Mouse (Mus musculus) kidney, embryonic 15.5 days (tissue): ENCODE measurements around the gene Arel1. TPM values are rescaled to one million over a fixed set of nuclear protein-coding genes. Genes with fewer than 3 reads are reported as not detected.

ENCODE experiments used
- ATAC-seq: fragments of 200-750 bp; cut with Nextera tagmentation; replicated peaks from 2 replicates; pipeline ENCODE4 v1.8.0; 2017; ENCODE audit warnings: moderate TSS enrichment; ENCODE audit not compliant: low FRiP score
- H3K27ac ChIP-seq: fragments of 300-500 bp; sonication (generic); 2 replicates; pipeline ENCODE4 v1.5.1; 2015; ENCODE audit warnings: mild to moderate bottlenecking, inconsistent platforms
- H3K27me3 ChIP-seq: fragments of 300-500 bp; sonication (generic); 2 replicates; pipeline ENCODE4 v1.6.1; 2015; ENCODE audit warnings: inconsistent platforms
- H3K36me3 ChIP-seq: fragments of 300-500 bp; sonication (generic); 2 replicates; pipeline ENCODE4 v1.6.1; 2015; ENCODE audit warnings: inconsistent platforms
- H3K4me1 ChIP-seq: fragments of 300-500 bp; sonication (generic); 2 replicates; pipeline ENCODE4 v1.6.1; 2015; ENCODE audit warnings: inconsistent platforms
- H3K4me2 ChIP-seq: fragments of 300-500 bp; sonication (generic); 2 replicates; pipeline ENCODE4 v1.6.1; 2015; ENCODE audit warnings: moderate library complexity, mild to moderate bottlenecking, inconsistent platforms
- H3K4me3 ChIP-seq: fragments of 300-500 bp; sonication (generic); replicated peaks from 2 replicates; pipeline ENCODE4 v1.5.1; 2015; ENCODE audit warnings: mild to moderate bottlenecking, inconsistent platforms
- H3K9ac ChIP-seq: fragments of 300-500 bp; sonication (generic); 2 replicates; pipeline ENCODE4 v1.6.1; 2015; ENCODE audit warnings: mild to moderate bottlenecking, inconsistent platforms
- H3K9me3 ChIP-seq: fragments of 300-500 bp; sonication (generic); replicated peaks from 2 replicates; pipeline ENCODE4 v1.6.1; 2016; ENCODE audit warnings: inconsistent platforms
- WGBS: fragments of 180-500 bp; shearing (Covaris S2); methylation state at CpG from one replicate; pipeline ENCODE4 v1.1.7; 2015; ENCODE audit warnings: mixed read lengths; 5-methylcytosine and 5-hydroxymethylcytosine counted together
- polyA plus RNA-seq: library from polyadenylated mRNA; unstranded; fragments of >200 nt; fragmentation: Nextera tagmentation; extraction: Ambion mirVana; gene quantifications from 2 replicates; pipeline ENCODE4 v1.2.1, GENCODE M21; 2015

Arel1 gene
- polyA plus RNA-seq, 1 experiment from 2014 or later: 13.7 TPM

GRCm38 (mm10) chr12:84893648-84894628 lies 76.8 kb downstream of the Arel1 start:
- Histone ChIP-seq H3K27me3 (no peaks in the 10 kb centered on the region), H3K9me3 (no peaks in the 10 kb centered on the region), H3K36me3 (no peaks in the 10 kb centered on the region), H3K4me2 (no peak overlapping the region), H3K4me1 (0 out of 2 replicates have a peak, but pooled peaks cover 5% of the 10 kb centered on the region), H3K27ac (no peak overlapping the region), H3K4me3 (no peak overlapping the region), H3K9ac (no peak overlapping the region)
- no peak for ATAC-seq
- 40% methylated on average over 9 of the region's 9 CpGs for WGBS

- Histone ChIP-seq H3K9me3 (no peaks in the 10 kb centered on the region), H3K4me3 (no peak overlapping the region), H3K27me3 (no peaks in the 10 kb centered on the region), H3K4me1 (0 out of 2 replicates have a peak, but pooled peaks cover 5% of the 10 kb centered on the region), H3K9ac (no peak overlapping the region), H3K4me2 (no peak overlapping the region), H3K27ac (no peak overlapping the region), H3K36me3 (no peaks in the 10 kb centered on the region)
- ATAC-seq: 0 out of 2 replicates have a peak, but pooled peaks have one; percentile 33
- 44% methylated on average over 15 of the region's 15 CpGs for WGBS
These were observed 80.4 kb downstream of the Arel1 start for GRCm38 (mm10) chr12:84890289-84890688.

DNA sequence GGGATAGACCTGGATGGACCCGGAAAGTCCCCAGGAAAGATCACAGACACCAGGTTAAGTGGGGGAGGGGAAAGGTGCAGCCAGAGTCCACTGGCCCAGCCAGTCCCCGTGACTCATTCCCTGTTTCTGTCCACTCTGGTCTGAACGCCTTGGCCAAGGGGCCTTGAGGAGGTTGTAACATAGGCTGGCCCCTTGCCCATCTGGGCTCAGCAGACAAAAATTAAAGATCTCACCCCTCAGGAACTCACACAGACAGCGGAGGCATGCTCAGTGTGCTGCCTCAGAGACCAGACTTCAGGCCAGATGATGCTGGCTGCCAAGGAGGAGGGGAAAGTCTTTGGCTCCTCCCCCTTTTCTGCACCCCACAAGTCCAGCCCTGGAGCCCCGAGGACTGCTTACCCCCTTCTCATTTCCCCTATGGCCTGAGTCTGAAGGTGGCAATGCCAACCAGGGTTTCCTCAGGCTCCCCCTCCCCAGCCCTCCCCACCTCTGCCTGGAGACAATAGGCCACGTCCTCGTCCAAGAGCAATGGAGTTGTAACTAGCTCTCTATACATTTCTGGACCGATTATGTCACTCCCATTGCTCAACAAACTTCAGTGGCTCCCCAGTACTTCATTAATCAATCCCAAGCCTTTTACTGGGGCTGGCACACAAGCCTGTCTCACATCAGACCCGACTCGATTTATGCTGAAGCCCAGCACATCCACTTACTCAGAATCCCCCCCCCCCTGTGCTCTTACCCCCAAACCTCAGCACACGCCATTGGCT lies 85.4 kb downstream of the Arel1 start:
- ATAC-seq: 0 out of 2 replicates have a peak, but pooled peaks have one; percentile 36
- Histone ChIP-seq H3K27ac (no peak overlapping the region), H3K4me2 (no peak overlapping the region), H3K27me3 (peaks cover 15% of the 10 kb centered on the region; the same call in 1 of the 2 replicates), H3K4me1 (0 out of 2 replicates have a peak, but pooled peaks cover 2% of the 10 kb centered on the region), H3K4me3 (no peak overlapping the region), H3K9me3 (no peaks in the 10 kb centered on the region), H3K9ac (no peak overlapping the region), H3K36me3 (no peaks in the 10 kb centered on the region)
- 69% methylated on average over 11 of the region's 11 CpGs for WGBS

DNA sequence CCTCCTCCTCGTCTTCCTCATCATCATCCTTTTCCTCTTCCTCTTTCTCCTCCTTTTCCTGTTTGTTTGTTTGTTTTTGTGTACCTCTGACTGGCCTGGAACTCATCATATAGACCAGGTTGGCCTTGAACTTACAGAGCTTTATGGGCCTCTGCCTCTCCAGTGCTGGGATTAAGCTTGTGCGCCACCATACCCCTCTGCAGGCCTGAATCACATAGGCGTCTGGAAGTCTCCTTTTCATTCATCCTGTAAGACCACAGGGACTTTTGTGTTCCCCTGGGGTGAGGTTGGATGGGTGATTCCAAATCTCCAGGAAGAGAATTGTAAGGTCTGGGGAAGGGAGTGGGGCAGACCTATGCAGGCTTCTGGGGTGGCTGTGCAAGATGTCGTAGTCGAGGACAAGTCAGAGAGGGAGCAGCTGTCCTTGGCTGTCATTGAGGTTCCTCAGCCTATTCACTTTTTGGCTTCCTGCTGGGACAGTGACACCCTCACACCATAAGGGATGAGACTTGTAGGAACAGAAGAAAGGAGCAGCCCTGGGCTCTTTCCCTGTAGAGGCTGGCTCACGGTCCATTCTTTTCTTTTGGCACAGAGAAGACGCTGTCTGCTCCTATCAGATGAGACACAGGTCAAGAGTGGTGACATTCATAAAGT lies 86.2 kb downstream of the Arel1 start:
- H3K4me2 ChIP-seq: no peak overlapping the region
- 80% methylated on average over 7 of the region's 7 CpGs for WGBS

DNA sequence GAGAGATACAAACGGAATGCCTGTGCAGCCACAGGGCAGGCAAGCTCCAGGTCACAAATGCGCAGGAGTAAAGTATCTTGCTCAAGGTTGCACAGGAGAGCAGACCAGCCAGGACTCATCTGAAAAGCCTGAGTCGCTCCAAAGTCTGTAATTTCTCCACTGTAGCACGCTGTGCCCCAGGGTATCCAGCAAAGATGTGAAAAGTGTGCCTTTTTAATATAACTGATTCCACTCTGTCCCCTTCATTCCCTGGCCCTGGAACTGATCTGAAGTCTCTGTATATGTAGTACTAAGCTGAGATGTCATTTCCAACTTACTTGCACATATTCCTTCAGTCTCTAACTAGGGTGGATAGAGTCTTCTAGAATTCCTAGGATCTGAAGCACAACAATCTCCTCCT lies 87.9 kb downstream of the Arel1 start:
- Histone ChIP-seq H3K9me3 (no peaks in the 10 kb centered on the region), H3K27ac (no peak overlapping the region), H3K36me3 (no peaks in the 10 kb centered on the region), H3K9ac (no peak overlapping the region), H3K4me3 (no peak overlapping the region), H3K27me3 (peaks cover 38% of the 10 kb centered on the region), H3K4me1 (no peaks in the 10 kb centered on the region), H3K4me2 (no peak overlapping the region)
- 91% methylated on average over 4 of the region's 4 CpGs for WGBS
- ATAC-seq: no peak

More for the DNA sequence above, 86.2 kb downstream of the Arel1 start:
- ATAC-seq: no peak
- no peak overlapping the region for H3K4me3 ChIP-seq
- H3K27ac ChIP-seq: no peak overlapping the region
- H3K9ac ChIP-seq: no peak overlapping the region
- H3K36me3 ChIP-seq: no peaks in the 10 kb centered on the region
- peaks cover 22% of the 10 kb centered on the region for H3K27me3 ChIP-seq
- no peaks in the 10 kb centered on the region for H3K9me3 ChIP-seq
- H3K4me1 ChIP-seq: no peaks in the 10 kb centered on the region

DNA sequence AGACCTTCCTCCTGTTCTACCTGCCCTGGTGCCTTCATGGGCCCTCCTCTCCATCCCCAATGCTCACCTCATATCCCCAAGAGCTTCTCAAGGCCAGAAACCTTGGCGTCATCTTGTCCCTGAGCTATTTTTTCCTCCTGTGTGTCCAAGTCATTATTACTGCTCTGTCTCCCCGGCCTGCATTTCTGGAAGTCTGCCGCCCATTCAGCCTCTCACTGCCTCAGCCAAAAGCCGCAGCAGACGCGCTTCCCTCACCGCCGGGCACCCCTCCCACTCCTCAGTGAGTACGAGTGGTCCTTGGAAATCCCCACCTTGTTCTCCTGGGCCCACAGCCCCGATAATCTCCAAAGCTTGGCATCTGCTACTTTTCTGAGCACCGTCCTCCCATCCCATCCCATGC lies 90.6 kb downstream of the Arel1 start:
- Histone ChIP-seq H3K9ac (no peak overlapping the region), H3K4me1 (peaks cover 19% of the 10 kb centered on the region), H3K9me3 (no peaks in the 10 kb centered on the region), H3K27ac (no peak overlapping the region), H3K36me3 (no peaks in the 10 kb centered on the region), H3K4me2 (no peak overlapping the region), H3K27me3 (peaks cover 65% of the 10 kb centered on the region), H3K4me3 (no peak overlapping the region)
- ATAC-seq: no peak
- WGBS: 55% methylated on average over 11 of the region's 11 CpGs

- Histone ChIP-seq H3K27ac (no peak within 1 kb of the TSS), H3K9ac (0 out of 2 replicates have a peak within 1 kb of the TSS, but pooled peaks have one; percentile 7)
These were observed 94.1 kb downstream of the Arel1 start, which contains the start of gene Ltbp2 for GRCm38 (mm10) chr12:84876481-84877121. TSS of gene Ltbp2 (minus strand) at chr12:84876532.

DNA sequence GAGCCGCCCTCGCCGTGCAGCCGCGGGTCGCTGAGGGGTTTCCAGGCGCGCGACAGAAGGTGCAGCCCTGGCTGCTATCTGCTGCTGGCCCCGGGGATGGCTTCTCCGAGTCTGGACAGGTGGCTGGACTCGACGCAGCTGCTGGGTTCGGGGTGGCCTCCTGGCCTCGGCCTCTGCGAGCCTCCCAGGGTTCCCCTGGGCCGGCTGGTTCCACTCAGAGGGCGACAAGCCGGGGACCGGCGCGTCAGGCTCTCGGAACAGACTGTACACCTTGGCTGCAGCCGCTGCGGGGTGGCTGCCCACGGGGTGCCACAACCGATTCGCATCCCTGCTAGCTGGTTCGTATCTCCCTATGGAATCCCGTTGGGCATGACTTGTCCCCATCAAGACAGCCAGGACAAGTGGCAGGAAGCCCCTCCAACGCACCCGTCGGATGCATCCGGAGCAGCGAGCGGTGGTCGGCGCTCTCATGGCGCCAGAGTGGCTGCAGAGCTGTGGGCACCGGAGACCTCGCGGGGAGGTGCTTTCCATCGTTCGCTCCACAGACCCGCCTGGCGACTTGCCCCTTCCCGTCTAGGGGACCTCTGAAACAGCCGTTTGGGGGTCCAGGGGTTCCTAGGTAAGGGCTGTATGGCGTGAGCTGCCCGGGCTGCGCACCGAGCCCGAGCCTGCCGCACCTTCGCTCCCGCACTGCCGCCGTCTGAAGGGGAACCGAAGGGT lies 94.8 kb downstream of the Arel1 start:
- H3K9me3 ChIP-seq: no peaks in the 10 kb centered on the region
- H3K27me3 ChIP-seq: peaks cover 67% of the 10 kb centered on the region
- ATAC-seq: peak; percentile 43; the same call in 1 of the 2 replicates
- H3K9ac ChIP-seq: 0 out of 2 replicates have a peak overlapping the region, but pooled peaks have one; percentile 7
- H3K4me1 ChIP-seq: peaks cover 20% of the 10 kb centered on the region
- H3K36me3 ChIP-seq: no peaks in the 10 kb centered on the region
- no peak overlapping the region for H3K27ac ChIP-seq
- peak overlapping the region; percentile 58 for H3K4me2 ChIP-seq
- peak overlapping the region; percentile 40 for H3K4me3 ChIP-seq
- WGBS: under 1% methylated on average over 59 of the region's 59 CpGs

More at GRCm38 (mm10) chr12:84876481-84877121, 94.1 kb downstream of the Arel1 start, which contains the start of gene Ltbp2:
- 2% methylated on average over 34 of the region's 34 CpGs for WGBS
- ATAC-seq: peak; percentile 44; the same call in 1 of the 2 replicates
- no peaks in the 10 kb centered on the region for H3K36me3 ChIP-seq
- H3K4me1 ChIP-seq: peaks cover 20% of the 10 kb centered on the region
- peak within 1 kb of the TSS; percentile 40 for H3K4me3 ChIP-seq
- peaks cover 73% of the 10 kb centered on the region for H3K27me3 ChIP-seq
- no peaks in the 10 kb centered on the region for H3K9me3 ChIP-seq
- peak within 1 kb of the TSS; percentile 58 for H3K4me2 ChIP-seq

GRCm38 (mm10) chr12:84873434-84873833 lies 97.3 kb downstream of the Arel1 start:
- Histone ChIP-seq H3K9ac (no peak overlapping the region), H3K27ac (no peak overlapping the region), H3K4me2 (no peak overlapping the region), H3K9me3 (no peaks in the 10 kb centered on the region), H3K4me1 (peaks cover 20% of the 10 kb centered on the region), H3K27me3 (peaks cover 50% of the 10 kb centered on the region), H3K4me3 (no peak overlapping the region), H3K36me3 (no peaks in the 10 kb centered on the region)
- ATAC-seq: no peak
- 0% methylated on average over 3 of the region's 3 CpGs for WGBS

GRCm38 (mm10) chr12:84872310-84872709 lies 98.4 kb downstream of the Arel1 start:
- Histone ChIP-seq H3K4me1 (peaks cover 20% of the 10 kb centered on the region), H3K4me2 (no peak overlapping the region), H3K36me3 (no peaks in the 10 kb centered on the region), H3K9me3 (no peaks in the 10 kb centered on the region), H3K9ac (no peak overlapping the region), H3K27me3 (peaks cover 38% of the 10 kb centered on the region), H3K4me3 (no peak overlapping the region), H3K27ac (no peak overlapping the region)
- 74% methylated on average over 2 of the region's 2 CpGs for WGBS
- ATAC-seq: no peak
